Mouse (Mus musculus) C2C12 (cell line): ENCODE data around the gene Lpcat3. TPM values are rescaled to one million over a fixed set of nuclear protein-coding genes. Genes with fewer than 3 reads are reported as not detected.

Source experiments
- H3K27me3 ChIP-seq: one replicate; pipeline ENCODE4 v1.6.1; 2011; ENCODE audit not compliant: control insufficient read depth, insufficient read depth, insufficient read length
- H3K36me3 ChIP-seq: one replicate; pipeline ENCODE4 v1.6.1; 2011; ENCODE audit not compliant: control insufficient read depth, insufficient read depth
- H3K4me3 ChIP-seq: one replicate; pipeline ENCODE4 v1.5.1; 2011; ENCODE audit warnings: mild to moderate bottlenecking, control low read depth; ENCODE audit not compliant: poor library complexity, insufficient read depth, severe bottlenecking
- H3K79me2 ChIP-seq: one replicate; pipeline ENCODE4 v1.6.1; 2011; ENCODE audit not compliant: control insufficient read depth, insufficient read depth
- H3K79me3 ChIP-seq: one replicate; pipeline ENCODE4 v1.6.1; 2011; ENCODE audit warnings: low read depth, control low read depth
- H3ac ChIP-seq: one replicate; pipeline ENCODE3; 2011; ENCODE audit warnings: low read depth; ENCODE audit not compliant: control insufficient read depth, insufficient read length
- CEBPB ChIP-seq: IDR thresholded peaks from one replicate; pipeline ENCODE4 v1.6.1; 2011; ENCODE audit warnings: low read depth, mild to moderate bottlenecking, control low read depth, moderate library complexity
- CTCF ChIP-seq: IDR thresholded peaks from one replicate; pipeline ENCODE4 v1.5.1; 2011; ENCODE audit not compliant: control insufficient read depth, insufficient read depth, insufficient read length
- FOSL1 ChIP-seq: IDR thresholded peaks from one replicate; pipeline ENCODE4 v1.8.0; 2011; ENCODE audit warnings: mild to moderate bottlenecking, low read length; ENCODE audit not compliant: poor library complexity, insufficient read depth, severe bottlenecking
- MAX ChIP-seq: IDR thresholded peaks from one replicate; pipeline ENCODE4 v1.6.1; 2011; ENCODE audit warnings: mild to moderate bottlenecking, control low read depth
- MYOD1 ChIP-seq: IDR thresholded peaks from one replicate; pipeline ENCODE4 v1.6.1; 2011; ENCODE audit warnings: low read depth; ENCODE audit not compliant: control insufficient read depth, insufficient read length
- MYOG ChIP-seq: IDR thresholded peaks from one replicate; pipeline ENCODE4 v1.6.1; 2011; ENCODE audit not compliant: control insufficient read depth, insufficient read length; ENCODE audit errors: extremely low read depth
- USF1 ChIP-seq: IDR thresholded peaks from one replicate; pipeline ENCODE4 v1.6.1; 2011; ENCODE audit warnings: low read depth, mild to moderate bottlenecking, control low read depth, moderate library complexity
- polyA plus RNA-seq: library from polyadenylated mRNA; unstranded; fragments of >200 nt; fragmentation: generic; extraction: Trizol; gene quantifications from one replicate; pipeline ENCODE4 v1.2.1, GENCODE M21; 2012; ENCODE audit warnings: missing spikeins

Gene Lpcat3
- polyA plus RNA-seq, 1 experiment: 55.4 TPM

- Histone ChIP-seq H3K36me3 (no peaks in the 10 kb centered on the region), H3K27me3 (no peaks in the 10 kb centered on the region), H3K4me3 (no peak overlapping the region), H3ac (no peak overlapping the region), H3K79me2 (peaks cover 5% of the 10 kb centered on the region), H3K79me3 (no peaks in the 10 kb centered on the region)
- TF ChIP-seq CEBPB: no peak
- no peak for TF ChIP-seq CTCF
- no peak for TF ChIP-seq MYOD1
- no peak for TF ChIP-seq MAX
Measured at GRCm38 (mm10) chr6:124670281-124670900, 7.6 kb downstream of the Lpcat3 start.

GRCm38 (mm10) chr6:124672100-124672499 is 9.3 kb downstream of the Lpcat3 start:
- no peaks in the 10 kb centered on the region for H3K79me3 ChIP-seq
- no peaks in the 10 kb centered on the region for H3K27me3 ChIP-seq
- TF ChIP-seq USF1 (no peak), FOSL1 (no peak), CTCF (no peak), CEBPB (no peak), MAX (no peak), MYOG (no peak), MYOD1 (no peak)
- H3ac ChIP-seq: no peak overlapping the region
- H3K36me3 ChIP-seq: no peaks in the 10 kb centered on the region
- H3K4me3 ChIP-seq: no peak overlapping the region
- no peaks in the 10 kb centered on the region for H3K79me2 ChIP-seq

GRCm38 (mm10) chr6:124673619-124674018 is 10.8 kb downstream of the Lpcat3 start:
- Histone ChIP-seq H3K36me3 (no peaks in the 10 kb centered on the region), H3ac (no peak overlapping the region), H3K4me3 (no peak overlapping the region), H3K79me3 (no peaks in the 10 kb centered on the region), H3K27me3 (no peaks in the 10 kb centered on the region), H3K79me2 (no peaks in the 10 kb centered on the region)
- no peak for TF ChIP-seq MAX
- no peak for TF ChIP-seq USF1
- TF ChIP-seq CEBPB: no peak
- TF ChIP-seq CTCF: no peak
- TF ChIP-seq FOSL1: no peak
- TF ChIP-seq MYOG: no peak

- Histone ChIP-seq H3K79me3 (no peaks in the 10 kb centered on the region), H3K4me3 (no peak overlapping the region), H3K79me2 (no peaks in the 10 kb centered on the region), H3K36me3 (no peaks in the 10 kb centered on the region), H3ac (no peak overlapping the region), H3K27me3 (no peaks in the 10 kb centered on the region)
- TF ChIP-seq CTCF (no peak), MYOD1 (no peak), MAX (no peak), MYOG (no peak), CEBPB (no peak)
Measured at GRCm38 (mm10) chr6:124674591-124674990, 11.8 kb downstream of the Lpcat3 start.

GRCm38 (mm10) chr6:124676171-124676570 is 13.3 kb downstream of the Lpcat3 start:
- H3K27me3 ChIP-seq: no peaks in the 10 kb centered on the region
- TF ChIP-seq USF1 (no peak), MYOD1 (no peak), CTCF (no peak), CEBPB (no peak), MAX (no peak), MYOG (no peak), FOSL1 (no peak)
- no peaks in the 10 kb centered on the region for H3K79me2 ChIP-seq
- no peaks in the 10 kb centered on the region for H3K36me3 ChIP-seq
- H3K79me3 ChIP-seq: no peaks in the 10 kb centered on the region
- H3K4me3 ChIP-seq: no peak overlapping the region
- H3ac ChIP-seq: no peak overlapping the region

- Histone ChIP-seq H3K4me3 (no peak overlapping the region), H3K36me3 (no peaks in the 10 kb centered on the region), H3K79me3 (no peaks in the 10 kb centered on the region), H3ac (no peak overlapping the region), H3K79me2 (no peaks in the 10 kb centered on the region), H3K27me3 (no peaks in the 10 kb centered on the region)
- TF ChIP-seq USF1 (no peak), MYOD1 (no peak), MAX (no peak), FOSL1 (no peak), MYOG (no peak), CEBPB (no peak), CTCF (no peak)
Measured at GRCm38 (mm10) chr6:124678769-124679168, 15.9 kb downstream of the Lpcat3 start.
